In the genomic region with DNA sequence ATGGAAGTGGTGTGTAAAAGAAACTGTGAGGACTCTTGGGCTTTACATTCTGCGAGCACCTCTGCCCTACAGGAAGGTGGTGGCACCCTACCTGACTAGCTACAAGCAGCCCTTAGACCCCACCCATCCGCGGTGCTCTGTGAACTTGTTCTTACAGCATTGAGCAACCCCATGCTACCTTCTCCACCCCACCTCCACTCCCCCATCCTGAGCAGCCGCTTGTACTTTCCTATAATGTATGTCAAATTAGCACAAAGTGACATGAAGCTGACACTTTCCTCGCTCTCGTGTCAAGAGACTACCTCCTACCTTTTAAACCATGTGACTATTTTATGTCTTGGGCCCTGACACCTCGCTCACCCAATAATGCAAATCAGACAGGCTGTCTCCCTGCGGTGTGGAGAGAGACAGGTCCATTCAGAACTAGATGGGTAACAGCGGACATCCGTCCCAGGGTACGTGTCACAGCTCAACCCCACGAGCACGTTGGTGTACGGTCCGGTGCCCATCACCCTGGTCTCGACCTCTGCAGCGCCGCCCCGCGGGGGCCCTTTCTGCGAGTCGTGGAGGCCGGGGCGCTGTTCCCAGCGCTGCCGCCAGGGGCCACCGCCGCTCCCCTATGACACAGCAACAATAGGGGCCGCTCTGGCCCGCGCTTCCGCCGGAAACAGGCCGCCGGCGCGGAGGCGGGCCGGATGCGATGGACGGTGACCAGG, we compare ENCODE assay signal across 1 mouse cellular context.
TF ChIP-seq lines count a peak whose summit lies in the region.

A gene (plus strand): TSS at position 680 of the 716 bp plus-strand sequence.

TF ChIP-seq in MEL, 35 proteins besides CTCF, POLR2A, EP300 and RAD21 (continued from another document):
- TF ChIP-seq HCFC1 (IDR thresholded peaks at IDR 0.05; ENCODE audit: low read depth, low read length): peak; percentile 96
- no peak; the same call in 1 of the 2 replicates for TF ChIP-seq TBP (IDR thresholded peaks at IDR 0.05; ENCODE audit: low read depth, low read length)
- no peak for TF ChIP-seq UBTF (IDR thresholded peaks at IDR 0.05; ENCODE audit: borderline replicate concordance, insufficient read depth, low read depth, low read length)
- peak; percentile 93 for TF ChIP-seq MAZ (IDR thresholded peaks at IDR 0.05; ENCODE audit: low read depth, low read length)
- TF ChIP-seq MAX (IDR thresholded peaks at IDR 0.05; ENCODE audit: low read length): peak; percentile 67; the same call in 1 of the 2 replicates
- TF ChIP-seq KAT2A (conservative IDR thresholded peaks at IDR 0.05; ENCODE audit: low read depth, low read length): peak; percentile 81
